Mouse (Mus musculus): ENCODE measurements around the gene Gtsf1.
"Not testable (repeated sequence)": the region's sequence is repeated elsewhere in the genome, so short reads cannot be mapped to it uniquely, and the experiment has no call there.

The Gtsf1 gene

DNA sequence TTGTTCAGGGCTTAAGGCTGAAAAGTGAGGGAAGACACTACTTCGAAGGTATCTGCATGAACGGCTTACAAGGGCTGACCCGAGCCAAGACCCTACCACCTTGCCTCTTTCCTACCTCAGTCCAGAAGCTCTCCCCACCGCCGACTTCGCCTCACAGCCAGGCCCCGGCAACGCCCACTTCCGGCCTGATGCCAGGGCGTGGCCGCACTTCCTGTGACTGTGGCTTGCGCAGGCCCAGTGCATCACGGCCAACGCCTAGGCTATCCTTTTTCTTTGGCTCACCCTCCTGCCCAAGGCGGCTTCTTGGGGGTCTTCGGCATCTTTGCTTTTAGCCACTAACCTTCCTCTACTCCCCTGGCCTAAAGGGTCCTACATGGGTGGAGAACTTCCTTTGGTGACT is at the start of gene Gtsf1:
Gene Gtsf1, minus strand, starts transcription at position 230 of the 400 bp plus-strand sequence.
- no peak for DNase-seq (ENCODE audit: low spot score in 2 of 2)

DNA sequence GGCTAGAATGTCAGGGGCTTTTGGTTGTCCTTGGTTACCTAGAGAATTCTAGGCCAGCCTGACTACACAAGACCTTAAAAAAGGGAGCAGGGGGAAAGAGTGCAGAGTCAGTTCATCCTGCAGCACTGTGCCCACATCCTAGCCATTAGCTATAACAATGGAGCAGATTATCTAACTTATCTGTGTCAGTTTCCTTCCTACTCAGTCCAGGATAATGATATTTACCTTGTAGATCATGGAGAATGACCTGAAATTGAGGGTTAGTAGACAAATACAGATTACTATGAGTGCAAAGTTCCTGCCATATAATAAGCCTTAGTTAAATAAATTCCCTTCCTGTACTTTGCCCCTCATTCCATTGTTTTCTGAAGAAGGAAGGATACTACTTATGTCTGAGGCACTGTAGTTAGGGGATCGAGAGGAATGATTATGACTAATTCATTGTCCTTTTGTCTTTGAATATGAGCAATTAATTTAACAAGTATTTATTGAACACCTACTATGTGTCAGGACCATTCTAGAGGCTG is 48.9 kb upstream of the Gtsf1 start:
- no peak for DNase-seq (ENCODE audit: low spot score in 2 of 2)

GRCm38 (mm10) chr15:103473769-103474168 is 43.5 kb upstream of the Gtsf1 start:
- no peak for DNase-seq (ENCODE audit: low spot score in 2 of 2)

GRCm38 (mm10) chr15:103473182-103473581 is 42.9 kb upstream of the Gtsf1 start:
- DNase-seq (ENCODE audit: low spot score in 2 of 2), result no peak

DNA sequence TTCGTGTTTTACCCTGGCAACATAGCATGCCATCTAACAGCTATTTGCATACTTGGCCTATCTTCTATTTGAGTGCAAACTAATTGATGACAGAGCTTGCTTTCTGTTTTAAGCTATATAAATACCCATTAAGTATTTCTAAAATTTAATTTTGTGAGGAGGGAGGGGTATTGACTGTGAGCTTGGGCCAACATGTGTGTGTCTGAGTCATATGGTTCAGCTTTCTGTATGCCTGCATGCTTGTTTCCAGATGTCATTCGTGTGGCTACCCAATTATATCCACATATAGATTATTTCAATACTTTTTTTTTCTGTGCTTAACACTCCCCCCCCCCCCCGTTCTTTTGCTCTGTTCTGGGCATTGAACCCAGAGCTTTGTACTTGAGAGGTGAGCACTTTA is 42.0 kb upstream of the Gtsf1 start:
- no peak for DNase-seq (ENCODE audit: low spot score in 2 of 2)

- DNase-seq (ENCODE audit: low spot score in 2 of 2), result no peak
Measured at GRCm38 (mm10) chr15:103471488-103472194, 41.4 kb upstream of the Gtsf1 start.

DNA sequence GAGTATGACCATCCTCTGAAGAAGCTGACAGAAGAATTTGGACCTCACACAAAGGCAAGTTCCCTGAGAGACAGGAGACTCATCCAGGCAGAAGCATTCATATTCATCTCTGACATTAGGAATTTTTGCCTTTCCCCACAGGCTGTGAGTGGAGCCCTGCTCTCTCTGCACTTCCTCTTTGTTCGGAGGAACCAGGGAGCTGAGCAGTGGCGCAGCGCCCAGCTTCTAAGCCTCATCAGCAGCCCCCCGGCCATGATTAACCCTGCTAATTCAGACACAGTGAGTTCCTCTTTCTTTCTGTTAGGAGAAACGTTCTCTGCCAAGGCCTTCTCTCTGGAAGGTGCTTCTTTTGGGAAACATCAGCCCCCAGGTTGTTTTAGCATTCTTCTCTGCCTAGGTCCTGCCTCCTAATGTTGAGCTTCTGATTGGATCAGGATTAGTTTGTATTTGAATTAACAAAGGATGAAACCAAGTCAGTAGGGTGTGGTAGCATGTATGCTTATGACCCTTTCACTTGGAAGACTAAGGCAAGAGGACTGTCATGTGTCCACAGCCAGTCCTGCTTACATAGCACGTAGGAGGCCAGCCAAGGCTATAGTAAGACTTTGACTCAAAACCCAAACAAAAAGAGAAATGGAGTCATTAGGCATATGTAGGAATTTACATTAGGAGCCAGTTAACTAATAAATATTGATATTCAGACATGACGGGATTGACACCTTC is 32.4 kb upstream of the Gtsf1 start:
- DNase-seq (ENCODE audit: low spot score in 2 of 2), result no peak

DNA sequence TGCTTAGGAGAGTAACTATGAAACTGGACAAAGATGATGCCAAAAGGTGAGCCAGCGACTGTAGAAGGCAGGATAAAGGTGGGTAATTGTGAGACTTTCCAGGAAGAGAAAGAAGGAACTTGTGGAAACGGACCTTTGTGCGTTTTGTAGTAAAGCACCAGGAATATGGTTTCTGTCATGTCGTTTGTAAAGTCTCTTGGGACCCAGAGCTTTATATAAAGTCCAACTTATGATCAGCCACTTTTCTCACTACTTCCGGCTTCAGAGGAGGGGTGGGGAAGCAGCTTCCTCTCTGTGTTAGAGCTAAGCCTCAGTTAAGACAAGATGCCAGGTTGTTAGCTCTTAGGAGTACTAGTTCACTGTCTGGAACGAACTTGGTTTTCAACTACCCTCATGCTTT is 24.2 kb upstream of the Gtsf1 start:
- DNase-seq (ENCODE audit: low spot score in 2 of 2), result no peak

DNA sequence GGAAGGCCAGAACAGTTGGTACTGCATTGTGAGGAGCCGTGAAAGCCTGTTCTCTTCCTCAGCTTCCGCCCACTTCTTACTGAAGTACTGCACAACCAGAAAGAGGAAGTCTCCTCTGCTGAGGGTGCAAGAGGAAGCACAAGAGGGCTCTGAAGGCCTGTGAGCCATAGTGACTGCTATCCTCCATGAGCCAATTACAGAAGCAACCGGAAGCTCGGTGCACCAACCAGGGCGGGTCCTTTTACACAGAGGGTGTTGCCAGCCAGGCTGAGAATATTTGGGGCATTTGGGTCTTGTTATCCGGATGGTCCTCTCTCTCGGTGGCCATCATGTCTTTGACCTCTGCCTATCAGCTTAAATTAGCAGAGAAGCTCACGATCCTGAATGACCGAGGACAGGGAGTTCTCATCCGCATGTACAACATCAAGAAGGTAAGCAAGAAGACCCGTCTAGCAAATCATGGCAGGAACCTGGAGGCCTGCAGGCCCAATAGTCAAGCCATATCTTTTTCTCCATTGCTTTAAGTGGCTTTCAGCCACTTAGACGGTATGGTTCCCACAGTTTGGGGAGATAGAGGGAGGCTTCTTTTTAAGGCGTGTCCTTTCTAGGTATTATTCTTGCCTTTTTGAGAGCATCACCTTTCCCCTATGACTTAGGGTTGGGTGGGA is 23.4 kb upstream of the Gtsf1 start, which contains the start of gene Nckap1l:
Gene Nckap1l, plus strand, starts transcription at position 244 of the 668 bp plus-strand sequence.
- DNase-seq (ENCODE audit: low spot score in 2 of 2), result peak; percentile 52 to 66

- no peak for DNase-seq (ENCODE audit: low spot score in 2 of 2)
Measured at GRCm38 (mm10) chr15:103448369-103448768, 18.1 kb upstream of the Gtsf1 start, which contains the start of gene Gtsf2. Gene Gtsf2 (minus strand): TSS chr15:103448469.

DNA sequence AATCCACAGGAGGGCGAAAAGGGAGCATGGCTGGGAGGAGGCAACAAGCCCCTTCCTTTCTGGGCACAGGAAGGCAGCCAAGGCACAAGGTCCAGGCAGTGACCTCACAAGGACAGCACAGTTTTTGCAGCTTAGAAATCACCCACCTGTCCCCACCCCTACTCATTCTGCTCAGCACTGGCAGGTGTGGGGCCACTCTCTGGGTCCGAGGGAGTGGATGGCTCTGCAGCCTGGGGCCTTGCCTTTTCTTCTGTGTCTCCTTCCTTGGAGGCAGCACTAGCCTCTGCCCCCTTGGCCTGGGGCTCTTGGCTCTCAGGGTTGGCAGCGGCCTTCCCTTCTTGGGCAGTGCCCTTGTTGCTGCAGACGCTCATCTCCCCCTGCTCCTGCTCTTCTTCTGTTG is 15.7 kb upstream of the Gtsf1 start:
- DNase-seq (ENCODE audit: low spot score in 2 of 2), result not testable (repeated sequence)

- no peak for DNase-seq (ENCODE audit: low spot score in 2 of 2)
Measured at GRCm38 (mm10) chr15:103427017-103427416, 3.3 kb downstream of the Gtsf1 start.

DNA sequence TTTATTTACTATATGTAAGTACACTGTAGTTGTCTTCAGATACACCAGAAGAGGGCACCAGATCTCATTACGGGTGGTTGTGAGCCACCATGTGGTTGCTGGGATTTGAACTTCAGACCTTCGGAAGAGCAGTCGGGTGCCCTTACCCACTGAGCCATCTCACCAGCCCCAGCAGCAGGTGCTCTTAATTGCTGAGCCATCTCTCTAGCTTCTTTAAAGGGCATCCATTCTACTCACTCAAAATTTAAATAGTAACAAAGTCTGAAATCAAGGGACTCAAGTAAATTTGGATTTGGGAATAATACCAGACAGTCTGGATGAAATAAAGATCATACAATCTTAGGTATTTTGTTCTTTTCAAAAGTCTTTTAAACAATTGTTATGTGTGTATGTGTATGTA is 24.7 kb downstream of the Gtsf1 start:
- not testable (repeated sequence) for DNase-seq (ENCODE audit: low spot score in 2 of 2)

DNA sequence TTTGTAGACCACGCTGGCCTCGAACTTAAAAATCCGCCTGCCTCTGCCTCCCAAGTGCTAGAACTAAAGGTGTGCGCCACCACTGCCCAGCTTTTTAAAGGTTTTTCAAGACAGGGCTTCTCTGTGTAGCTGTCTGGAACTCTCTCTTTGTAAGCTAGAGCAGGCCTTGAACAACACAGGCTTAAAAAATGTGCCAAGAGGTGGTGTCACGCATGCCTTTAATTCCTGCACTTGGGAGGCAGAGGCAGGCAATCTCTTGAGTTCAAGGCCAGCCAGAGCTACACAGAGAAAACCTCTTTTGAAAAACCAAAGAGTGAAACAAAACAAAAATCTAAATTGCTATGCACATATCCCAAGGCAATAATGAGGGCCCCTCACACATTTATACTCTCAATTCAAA is 28.9 kb downstream of the Gtsf1 start:
- no peak for DNase-seq (ENCODE audit: low spot score in 2 of 2)

DNA sequence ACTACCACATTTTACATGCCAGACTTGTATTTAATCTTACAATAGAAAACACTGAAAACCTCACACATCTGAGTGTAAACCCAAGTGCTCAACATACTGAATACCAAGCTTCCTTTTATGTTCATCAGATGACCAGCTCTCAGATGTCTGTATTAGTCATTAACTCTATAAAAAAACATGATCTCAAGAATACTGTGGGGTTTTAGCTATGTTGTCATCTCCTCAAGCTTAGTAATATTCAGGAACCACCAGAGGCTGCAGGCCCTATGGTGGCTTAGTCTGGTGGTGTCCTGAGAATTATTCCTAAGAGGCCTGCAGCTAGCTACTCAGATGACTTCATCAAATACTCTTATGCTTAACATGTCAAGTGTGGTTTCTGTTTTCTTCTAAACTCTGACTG is 36.7 kb downstream of the Gtsf1 start:
- DNase-seq (ENCODE audit: low spot score in 2 of 2), result no peak

- DNase-seq (ENCODE audit: low spot score in 2 of 2), result no peak
Measured at GRCm38 (mm10) chr15:103388556-103389145, 41.6 kb downstream of the Gtsf1 start.

DNA sequence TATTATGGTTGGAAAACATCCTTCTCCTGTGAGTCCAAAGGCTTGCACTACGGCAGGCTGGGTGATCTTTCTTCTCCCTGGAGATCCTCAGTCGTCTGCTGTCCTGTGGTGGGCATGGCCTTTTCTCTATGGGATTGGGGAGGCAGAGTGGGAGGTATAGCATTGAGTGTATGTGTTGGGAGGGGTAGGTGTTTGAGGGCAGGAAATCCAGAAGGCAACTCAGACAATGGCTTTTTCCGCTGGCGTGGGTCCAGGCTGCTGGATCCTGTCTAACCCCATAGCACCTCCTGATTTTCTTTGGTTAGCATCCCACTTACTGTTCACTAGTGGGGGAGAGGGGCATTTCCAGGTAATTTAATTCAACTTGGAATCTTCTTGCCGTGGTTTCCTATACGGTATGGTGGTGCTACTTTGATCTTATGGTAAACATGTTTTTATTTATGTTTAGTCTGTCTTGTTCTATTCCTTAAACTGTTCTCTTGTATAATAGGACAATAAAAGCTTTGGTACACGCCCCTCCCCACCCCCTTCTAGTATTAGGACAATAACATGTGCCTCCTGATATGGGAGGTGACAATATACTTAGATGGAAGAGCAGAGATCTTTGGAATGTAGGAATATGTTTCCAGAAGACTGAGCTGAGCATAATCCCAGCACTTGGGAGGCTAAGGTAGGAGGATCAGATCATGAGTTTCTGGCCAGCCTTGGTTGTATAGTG is 46.3 kb downstream of the Gtsf1 start:
- no peak for DNase-seq (ENCODE audit: low spot score in 2 of 2)

- DNase-seq (ENCODE audit: low spot score in 2 of 2), result no peak
Measured at GRCm38 (mm10) chr15:103382795-103383406, 47.4 kb downstream of the Gtsf1 start.

GRCm38 (mm10) chr15:103382075-103382474 is 48.2 kb downstream of the Gtsf1 start:
- no peak for DNase-seq (ENCODE audit: low spot score in 2 of 2)

DNA sequence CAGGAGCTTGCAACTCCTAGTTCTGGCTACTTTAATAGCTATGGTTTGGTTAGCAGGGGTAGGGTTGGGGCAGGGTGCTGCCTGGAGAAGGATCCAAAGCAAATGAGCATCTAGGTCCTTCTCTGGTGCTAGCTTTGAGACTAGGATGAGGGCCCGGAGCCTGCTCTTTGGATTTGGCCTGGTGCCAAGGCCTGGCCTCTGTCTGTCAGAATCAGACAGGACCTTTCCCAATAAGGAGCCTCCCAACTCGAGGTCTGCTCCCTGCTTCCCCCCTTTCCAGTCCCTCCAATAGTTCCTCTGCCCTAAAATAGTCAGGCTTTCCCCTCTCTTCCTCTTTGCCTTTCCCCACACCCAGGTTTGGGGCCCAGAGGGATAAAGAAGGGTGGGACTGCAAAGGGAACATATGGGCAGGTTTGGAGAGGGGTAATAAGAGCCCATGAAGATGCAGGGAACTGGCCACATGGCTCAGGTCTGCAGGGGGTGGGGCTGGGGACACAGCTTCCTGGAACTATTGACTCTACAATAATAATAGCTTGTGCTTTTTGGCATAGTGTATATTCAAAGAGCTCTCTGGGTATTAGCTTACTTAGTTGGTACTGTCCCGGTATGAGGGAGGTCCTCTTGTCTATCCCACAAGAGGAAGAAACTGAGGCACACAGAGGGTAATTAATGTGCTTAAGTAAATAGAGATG is 51.5 kb downstream of the Gtsf1 start:
- DNase-seq (ENCODE audit: low spot score in 2 of 2), result no peak

Data from spleen, postnatal 14 days (tissue).